ENCODE assay signal across 16 mouse cellular contexts in the genomic region with DNA sequence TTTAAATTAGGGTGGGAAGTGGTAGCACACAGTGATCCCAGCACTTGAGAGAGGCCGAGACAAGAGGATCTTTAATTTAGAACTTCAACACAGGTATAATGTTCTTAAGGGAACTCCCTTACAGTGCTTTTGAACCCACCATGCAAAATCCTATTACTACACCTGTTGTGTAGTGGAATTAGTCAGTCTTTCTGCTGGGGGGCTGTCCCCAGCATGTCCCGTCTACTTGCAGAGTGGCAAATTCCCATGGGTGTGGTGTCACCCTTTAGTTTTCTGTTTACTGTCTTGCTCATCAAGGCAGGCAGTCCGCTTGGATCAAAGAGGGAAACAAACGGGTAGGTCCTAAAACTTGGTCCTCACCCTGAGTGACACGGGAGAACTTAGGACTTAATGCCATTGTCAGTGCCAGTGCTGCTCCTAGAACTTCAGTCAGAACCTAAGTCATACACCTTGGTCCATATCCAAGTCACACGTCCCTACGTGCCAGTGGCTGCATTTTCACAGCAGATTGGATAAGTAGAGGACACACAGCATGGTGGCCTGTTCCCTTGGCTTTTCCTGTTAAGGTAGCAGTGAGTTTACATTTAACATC. TPM values are rescaled to one million over a fixed set of nuclear protein-coding genes. Genes with fewer than 3 reads are reported as not detected.
"Had no signal": no experiment of that assay in that cellular context is flagged by ENCODE, and none has a peak within 500 bp of the region (broad histone marks: within the 10 kb centered on the region; RNA-seq: fewer than 3 reads in every experiment).

No protein-coding gene starts in this region.

- H3K9me3 ChIP-seq: kidney, embryonic 15.5 days; liver, embryonic 12.5 days; liver, embryonic 15.5 days; lung, embryonic 15.5 days had no signal

- H3K4me2 ChIP-seq: kidney, embryonic 15.5 days; liver, embryonic 12.5 days; liver, embryonic 15.5 days; lung, embryonic 15.5 days; midbrain, embryonic 11.5 days had no signal

- H3K4me3 ChIP-seq: kidney, embryonic 15.5 days; liver, embryonic 12.5 days; liver, embryonic 15.5 days; lung, embryonic 15.5 days had no signal

- H3K27ac ChIP-seq: kidney, embryonic 15.5 days; liver, embryonic 12.5 days; liver, embryonic 15.5 days; lung, embryonic 15.5 days had no signal

- ATAC-seq: liver, embryonic 12.5 days had no signal

- H3K4me1 ChIP-seq: kidney, embryonic 15.5 days; liver, embryonic 15.5 days had no signal

- H3K27me3 ChIP-seq: kidney, embryonic 15.5 days; liver, embryonic 12.5 days; liver, embryonic 15.5 days; lung, embryonic 15.5 days had no signal

- DNase-seq: kidney, adult 11 months; kidney, adult 8-10 months; kidney, postnatal 10 days; kidney, postnatal 4 days; layer of hippocampus, adult 9-11 months; lung, adult 18-20 months; lung, postnatal 14 days; lung, postnatal 4 days; midbrain, embryonic 14.5 days; thymus, postnatal 25 days had no signal

- H3K9ac ChIP-seq: kidney, embryonic 15.5 days; liver, embryonic 12.5 days; liver, embryonic 15.5 days; lung, embryonic 15.5 days had no signal

RNA-seq across cellular contexts. Expression of a gene that starts 54.2 kb away (rescaled TPM):
- total RNA-seq: megakaryocyte-erythroid progenitor cell, adult 5-6 weeks had no signal
